Mouse (Mus musculus) right cerebral cortex, adult 2 months (tissue): ENCODE measurements around the gene E130208F15Rik.

Experiments
- DNase-seq, 2 experiments: peaks; one replicate each; pipeline ENCODE4 v3.0.0; 2021 to 2022; ENCODE audit warnings: low spot score in 2 of 2

The E130208F15Rik gene

DNA sequence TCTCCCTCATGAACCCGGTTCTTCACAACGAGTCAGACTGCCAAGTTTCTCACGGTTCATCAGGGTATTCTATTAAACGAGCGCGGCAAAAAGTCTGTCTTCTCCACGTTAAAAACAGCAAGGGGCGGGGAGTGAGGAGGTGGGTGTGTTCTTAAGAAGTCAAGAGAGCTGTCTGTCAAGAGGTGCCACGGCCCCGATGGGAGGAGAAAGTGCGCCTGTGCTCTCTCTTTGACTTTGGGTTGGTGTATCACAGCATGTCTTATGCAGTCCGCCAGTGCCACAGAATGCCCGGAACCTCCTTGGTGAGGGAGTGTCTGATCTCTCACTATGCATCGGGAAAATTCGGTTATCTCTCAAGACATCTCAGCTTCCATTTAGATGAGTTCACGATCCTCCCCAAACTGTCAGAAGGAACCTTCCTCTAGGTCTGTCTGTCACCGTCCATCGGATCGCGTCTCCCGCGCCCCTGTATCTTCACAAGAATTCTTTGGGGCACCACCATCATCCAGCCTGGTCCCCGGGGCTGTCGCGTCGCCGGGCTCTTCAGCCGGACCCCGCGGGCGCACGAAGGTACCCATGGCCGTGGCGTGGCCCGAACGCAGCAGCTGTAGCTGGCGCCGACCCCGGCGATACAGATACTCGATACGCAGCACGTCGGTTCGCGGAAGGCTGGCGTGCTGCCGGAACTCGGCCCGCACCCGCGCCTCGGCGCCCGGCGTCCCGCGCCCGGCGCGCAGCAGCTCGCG lies at the start of gene E130208F15Rik:
Gene E130208F15Rik, plus strand, starts transcription at position 202 of the 746 bp plus-strand sequence.
- DNase-seq = peak; percentile 75 to 80

DNA sequence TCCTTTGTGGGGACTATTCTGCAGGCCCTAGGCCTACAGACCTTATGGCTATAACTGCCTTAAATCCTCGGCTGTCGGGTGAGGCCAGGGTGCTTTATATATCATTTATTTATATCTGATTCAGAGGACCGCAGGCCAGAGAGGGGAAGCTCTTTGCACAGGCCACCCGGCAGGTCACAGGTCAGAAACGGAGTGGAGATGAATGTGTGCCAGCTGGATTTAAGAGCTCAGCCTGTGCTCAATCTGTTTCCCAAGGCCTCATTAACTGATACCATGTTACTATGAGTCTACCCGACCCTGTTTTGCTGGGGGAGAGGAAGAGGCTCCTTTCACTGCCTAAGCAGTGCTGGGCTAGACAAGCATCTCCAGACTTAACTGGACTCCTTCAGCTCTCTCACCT lies 47.2 kb upstream of the E130208F15Rik start:
- DNase-seq = no peak

DNA sequence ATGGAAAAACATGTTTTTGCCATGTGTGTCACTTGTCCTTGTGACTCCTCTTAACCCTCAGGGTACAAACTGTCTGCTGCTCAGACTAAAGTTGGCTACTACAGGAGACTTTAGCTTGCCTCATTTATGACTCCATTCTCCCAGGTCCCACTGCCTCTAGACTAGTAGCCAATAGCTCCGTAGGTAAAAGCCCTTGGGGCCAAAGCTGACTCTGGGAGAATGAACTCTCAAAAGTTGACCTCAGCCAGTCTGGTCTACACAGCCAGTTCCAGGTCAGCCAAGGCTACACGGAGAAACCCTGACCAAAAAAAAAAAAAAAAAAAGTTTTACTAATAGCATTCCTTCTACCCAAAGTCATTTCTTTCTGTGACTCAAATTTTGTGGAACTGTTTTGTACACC lies 42.6 kb upstream of the E130208F15Rik start:
- DNase-seq = no peak

DNA sequence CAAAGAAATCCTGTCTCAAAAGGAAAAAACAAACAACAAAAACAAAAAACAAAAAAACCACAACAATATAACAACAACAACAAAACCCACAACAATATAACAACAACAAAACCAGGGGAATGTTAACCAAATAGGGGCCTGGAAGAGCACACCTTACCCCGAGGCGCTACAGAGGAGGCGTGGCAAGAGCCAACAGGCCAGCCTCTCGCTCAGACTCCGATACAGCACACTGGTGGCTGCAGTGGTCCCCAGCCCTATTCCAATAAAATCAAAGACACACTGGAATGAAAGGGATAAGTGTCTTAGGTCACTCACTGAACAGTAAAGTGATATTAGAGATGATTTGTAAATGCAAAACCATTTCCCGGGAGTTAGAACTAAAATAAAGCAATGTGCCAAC lies 42.0 kb upstream of the E130208F15Rik start:
- DNase-seq = no peak

DNA sequence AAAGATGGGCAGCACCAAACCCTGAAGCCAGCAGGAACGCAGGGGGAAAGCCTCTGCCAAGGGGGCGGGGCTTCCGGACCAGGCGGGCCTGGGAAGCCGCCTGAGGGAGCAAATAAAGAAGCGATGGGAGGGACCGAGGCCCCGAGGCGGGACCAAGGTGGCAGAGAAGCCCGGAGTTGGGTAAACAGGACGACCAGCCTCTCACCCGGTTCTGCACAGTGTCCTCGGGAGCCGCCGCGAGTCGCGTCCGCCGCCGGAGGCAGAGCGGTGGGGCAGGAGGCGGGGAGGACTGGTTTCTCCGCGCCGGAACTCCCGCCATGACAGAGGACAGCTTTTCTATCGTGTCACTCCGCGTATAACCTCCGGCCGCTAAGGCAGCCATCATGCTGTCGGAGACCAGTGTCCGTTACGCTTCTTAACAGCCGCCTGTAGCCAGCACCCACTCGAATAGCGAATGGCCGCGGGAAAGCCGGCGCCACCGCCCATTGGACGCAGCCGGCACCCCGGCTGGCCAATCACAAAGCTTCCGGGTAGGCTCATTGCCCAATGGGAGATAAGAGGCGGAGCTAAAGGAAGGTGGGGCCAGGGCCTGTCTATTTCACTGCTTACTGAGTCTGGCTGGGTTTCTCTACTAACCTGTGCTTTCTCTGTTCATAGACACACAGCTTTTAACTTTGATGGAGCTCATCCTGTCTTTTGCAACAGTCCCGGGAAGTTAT lies 41.4 kb upstream of the E130208F15Rik start, which contains the start of the genes Thap8 and Wdr62:
Gene Thap8, plus strand, starts transcription at position 144 of the 719 bp plus-strand sequence.
Gene Wdr62, minus strand, starts transcription at position 469 of the 719 bp plus-strand sequence.
- DNase-seq = peak; percentile 89 to 92

DNA sequence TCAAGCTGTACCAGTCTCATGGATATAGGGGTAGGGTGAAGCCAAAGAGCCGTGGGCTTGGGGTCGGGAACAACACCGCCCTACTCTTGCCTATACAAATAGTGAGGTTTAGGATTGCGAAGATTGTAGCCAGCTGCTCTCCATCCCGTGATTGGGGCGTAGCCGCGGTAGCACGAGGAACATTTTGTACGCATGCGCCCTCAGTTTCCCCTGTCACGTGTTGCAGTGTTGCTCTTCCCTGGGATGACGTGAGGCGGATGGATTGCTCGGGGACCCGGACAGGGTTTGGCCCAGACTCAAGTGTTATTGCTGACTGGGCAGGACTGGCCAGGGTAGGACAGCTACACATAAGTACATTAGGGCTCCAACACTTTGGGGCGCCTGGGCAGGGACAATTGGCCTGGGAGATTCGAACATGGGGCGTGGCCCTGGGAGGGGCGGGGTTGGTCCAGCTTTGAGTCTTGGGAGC lies 40.8 kb upstream of the E130208F15Rik start:
- DNase-seq = peak; percentile 85

DNA sequence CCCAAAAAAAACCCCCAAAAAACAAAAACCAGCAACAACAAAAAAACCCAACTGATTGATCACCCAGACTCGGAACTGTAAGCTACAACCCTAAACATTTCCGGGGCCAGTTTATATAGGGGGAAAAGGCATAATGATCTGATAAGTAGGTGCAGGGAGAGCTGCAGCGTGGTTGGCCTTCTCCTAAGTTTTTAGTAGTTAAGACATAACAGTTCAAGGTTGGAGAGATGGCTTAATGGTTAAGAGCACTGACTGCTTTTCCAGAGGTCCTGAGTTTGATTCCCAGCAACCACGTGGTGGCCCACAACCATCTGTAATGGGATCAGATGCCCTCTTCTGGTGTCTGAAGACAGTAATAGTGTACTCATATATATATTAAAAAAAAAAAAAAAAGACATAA lies 40.0 kb upstream of the E130208F15Rik start:
- DNase-seq = no peak

DNA sequence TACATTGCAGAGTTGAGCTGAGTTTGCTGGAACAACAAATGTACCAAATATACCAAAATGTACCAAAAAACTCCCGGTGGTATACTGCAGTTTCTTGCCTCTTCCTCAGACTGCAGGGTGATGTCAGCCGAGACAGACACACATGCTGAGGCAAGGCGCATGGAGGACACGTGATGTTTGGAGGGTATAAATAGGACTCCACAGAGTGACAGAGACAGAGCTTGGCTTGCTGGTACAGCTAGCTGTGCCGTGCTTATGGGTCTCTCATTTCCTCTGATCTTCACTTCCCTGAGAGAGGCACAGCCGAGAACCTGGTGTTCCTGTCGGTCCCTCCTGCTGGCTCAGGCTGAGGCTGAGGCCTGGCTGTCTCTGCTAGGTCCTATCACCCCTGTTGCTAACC lies 38.8 kb upstream of the E130208F15Rik start:
- DNase-seq = no peak

DNA sequence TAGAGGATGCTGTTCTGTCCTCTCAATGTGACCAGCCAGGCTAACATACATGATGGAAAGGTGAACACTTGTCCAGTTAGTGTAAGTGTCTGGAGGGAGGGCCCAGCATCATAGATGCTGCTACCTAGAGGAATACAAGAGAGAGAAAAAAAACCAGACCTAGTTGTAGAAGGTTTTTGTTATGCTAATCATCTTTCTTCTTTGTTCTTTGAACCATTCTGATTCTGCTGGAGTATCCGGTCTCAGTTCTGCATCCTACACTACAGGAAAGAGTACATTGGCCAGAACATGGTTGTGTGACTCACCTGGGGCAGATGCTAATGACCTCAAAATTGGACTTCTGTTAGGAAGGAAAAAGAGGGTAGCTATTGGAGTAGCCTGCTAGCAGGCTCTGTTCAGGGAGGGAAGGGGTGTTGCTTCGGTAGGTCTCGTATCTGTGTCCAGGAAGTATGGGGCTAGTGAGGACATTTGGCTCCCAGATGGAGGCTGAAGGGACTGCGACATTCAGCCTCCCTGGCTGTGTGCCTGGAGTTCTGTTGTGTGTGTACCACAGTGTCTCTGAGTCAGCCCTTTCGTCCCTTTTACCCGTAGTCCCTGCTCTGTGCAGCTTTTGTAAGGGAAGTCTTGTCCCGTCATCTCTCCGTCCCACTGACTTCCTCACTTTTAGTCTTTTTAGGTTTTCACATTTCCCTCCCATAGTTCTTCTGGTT lies 34.7 kb upstream of the E130208F15Rik start:
- DNase-seq = no peak

DNA sequence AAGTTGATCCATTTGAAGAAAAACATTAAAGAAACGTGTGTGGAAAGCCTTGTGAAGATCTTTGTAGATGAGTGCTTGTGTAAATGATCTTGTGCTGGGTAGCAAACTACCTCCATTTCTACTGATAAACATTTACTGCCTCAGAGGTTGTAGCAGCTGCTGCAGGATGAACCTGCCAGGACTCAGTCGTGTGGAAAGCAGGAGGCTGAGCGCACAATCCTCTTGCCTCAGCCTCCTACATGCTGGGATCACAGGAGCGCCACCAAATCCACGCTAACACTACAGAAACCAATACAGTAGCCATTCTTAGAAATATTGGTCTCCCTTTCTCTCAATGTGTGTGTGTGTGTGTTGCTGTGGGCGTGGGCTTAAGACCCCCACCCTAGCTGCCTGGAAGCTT lies 33.5 kb upstream of the E130208F15Rik start:
- no peak for DNase-seq

DNA sequence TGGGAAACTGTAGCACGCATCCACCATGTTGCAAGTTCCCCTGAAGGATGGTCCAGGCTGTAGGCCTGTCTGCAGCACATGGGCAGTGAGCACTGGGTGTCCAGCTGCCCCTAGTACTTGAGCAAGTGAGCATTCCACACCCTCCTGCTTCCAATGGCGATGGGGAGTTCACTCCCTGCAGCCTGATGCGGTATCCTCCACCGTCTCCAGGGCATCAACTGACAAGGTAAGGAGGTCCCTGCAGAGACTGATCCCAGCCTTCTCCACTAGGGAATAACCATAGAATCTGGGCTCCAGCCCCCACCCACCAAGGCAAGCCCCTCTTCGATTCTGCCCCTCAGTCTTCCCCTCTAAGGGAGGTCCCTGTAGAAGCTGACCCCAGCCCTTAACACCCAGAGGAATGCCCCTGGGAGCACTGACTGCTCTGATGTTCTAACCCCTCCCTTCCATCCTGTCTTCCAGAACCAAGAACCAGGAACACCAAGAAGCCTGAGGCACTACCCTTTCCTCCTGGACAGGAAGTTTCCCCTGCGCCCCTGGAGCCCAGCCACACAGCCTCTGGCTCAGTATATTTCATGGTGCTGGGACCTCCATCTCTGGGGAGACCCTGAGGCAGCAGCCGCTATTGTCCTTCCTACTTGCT lies 32.3 kb upstream of the E130208F15Rik start:
- DNase-seq = no peak

DNA sequence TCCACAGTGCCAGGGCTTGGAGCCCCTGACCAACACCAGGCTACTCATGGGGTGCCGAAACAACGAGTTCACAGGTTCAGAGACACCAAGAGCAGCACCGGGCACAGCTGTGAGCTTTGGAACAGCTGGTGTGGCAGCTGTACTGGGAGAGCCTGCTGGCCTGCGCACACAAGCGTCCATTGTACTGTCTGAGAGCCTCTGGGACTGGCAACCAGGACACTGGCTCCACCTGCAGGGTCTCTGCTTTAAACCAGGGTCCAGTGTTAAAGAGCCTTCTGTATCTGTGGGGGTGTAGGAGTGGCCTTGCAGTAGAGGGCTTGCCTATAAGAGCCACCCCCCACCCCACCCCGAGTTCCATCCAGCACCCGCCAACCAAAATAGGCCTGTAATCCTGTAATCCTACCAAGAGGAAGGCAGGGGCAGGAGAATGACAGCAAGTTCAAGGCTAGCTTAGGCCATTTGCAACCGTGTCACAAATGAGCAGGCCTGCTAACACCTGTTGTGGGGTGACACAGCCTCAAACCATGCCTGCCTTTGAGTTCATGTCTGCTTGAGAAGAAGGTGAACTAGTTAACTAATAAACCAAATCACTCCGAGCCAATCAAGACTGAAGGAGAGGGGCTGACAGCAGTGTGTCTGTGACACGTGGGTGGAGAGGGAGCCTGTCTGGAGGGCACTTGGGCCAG lies 31.7 kb upstream of the E130208F15Rik start:
- no peak for DNase-seq

DNA sequence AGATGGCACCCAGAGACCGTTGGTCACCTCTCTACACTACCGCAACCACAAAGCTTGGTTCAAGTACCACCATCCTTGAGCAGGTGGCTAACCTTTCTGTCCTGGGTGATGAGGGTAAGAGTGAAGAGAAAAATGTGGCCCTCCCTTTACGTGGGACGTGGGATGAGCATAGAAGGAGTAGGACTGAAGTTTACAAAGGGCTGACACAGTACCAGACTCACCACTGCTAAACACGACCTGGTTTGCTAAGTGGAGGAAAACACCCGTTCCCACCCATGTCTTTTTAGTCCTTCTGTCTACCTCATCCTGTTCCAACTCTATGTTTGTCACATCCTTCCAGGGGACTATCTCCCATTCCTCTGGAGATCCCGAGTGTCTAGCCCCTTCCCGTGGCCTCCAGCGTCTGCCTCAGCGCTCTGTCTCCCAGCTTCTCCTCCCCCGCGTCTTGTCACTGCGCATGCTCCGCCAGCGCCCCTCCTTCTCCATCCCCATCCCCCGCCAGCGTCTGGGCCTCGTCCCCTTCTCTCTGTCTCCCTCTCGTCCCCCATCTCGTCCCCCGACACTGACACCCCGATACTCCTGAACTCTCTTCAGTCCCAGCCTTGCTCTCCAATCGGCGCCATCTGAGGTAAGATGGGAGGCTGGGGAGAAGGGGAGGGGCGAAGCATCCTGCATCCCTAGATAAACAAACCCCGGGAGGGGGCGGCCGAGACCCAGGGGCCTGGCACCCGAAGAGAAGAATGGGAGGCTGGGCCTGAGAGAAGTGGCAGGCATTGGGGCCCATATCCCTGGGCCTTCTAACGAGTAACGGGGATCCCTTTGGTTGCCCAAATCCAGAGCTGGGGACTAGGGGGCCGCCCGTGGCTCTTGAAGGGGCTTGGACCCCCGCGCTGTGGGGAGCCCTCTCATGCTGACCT lies 30.1 kb upstream of the E130208F15Rik start, which contains the start of gene Clip3:
Gene Clip3, plus strand, starts transcription at position 514 of the 917 bp plus-strand sequence.
- DNase-seq = peak; percentile 93 to 94

DNA sequence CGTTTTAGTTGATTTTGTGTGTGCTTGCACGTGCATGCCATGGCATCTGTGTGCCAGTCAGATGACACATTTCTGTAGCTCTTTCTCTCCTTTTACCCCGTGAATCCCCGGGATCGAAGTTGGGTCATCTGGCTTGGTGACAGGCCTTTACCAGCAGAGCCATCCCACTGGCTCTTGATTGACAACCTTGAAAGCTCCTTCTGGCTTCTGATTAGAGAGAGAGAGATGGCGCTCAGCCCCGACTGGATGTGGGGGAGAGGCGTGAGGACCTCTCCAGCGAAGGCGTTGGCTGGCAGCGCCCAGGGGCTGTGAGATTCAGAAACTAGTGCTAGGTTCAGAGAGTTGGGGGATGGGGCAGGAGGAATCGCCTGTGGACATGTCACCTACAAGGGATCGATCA lies 27.7 kb upstream of the E130208F15Rik start:
- DNase-seq = peak; percentile 52 to 59

DNA sequence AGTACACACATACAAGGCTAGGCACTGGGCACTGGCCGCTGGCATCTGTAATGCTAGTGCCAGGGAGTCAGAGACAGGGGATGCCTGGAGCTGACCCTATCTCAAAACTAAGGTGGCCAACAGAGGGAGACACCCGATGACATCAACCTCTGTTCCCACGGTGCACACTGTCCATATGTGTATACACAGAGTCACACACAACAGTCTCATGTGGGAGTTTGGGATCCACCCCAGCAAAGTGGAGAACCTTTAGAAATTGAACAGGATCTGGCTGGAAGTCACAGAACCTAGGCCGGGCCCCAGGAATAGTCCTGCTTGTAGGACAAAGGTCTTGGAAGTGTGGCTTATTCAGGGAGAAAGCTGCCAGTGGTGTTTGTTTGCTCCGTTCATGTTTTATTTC lies 27.2 kb upstream of the E130208F15Rik start:
- DNase-seq = no peak

DNA sequence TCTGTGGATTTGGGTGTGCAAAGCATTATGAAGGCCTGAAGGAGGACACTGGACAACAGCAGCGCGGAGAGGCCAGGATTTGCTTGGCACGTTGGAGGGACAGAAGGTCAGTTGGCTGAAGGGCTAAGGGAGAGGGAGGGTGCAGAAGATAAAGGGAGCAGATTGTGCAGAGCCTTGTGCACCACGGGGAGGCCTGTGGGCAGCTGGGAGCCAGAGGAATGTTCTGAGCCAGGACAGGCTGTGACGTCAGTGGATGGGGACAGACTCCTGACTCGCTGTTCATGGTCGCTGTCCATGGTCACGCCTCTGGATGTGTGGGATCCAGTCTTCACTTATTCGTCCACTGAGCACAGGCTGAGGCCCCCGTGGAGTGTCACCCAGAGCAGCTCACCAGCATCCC lies 26.4 kb upstream of the E130208F15Rik start:
- peak in 1 of 2 experiments; percentile 41 for DNase-seq

DNA sequence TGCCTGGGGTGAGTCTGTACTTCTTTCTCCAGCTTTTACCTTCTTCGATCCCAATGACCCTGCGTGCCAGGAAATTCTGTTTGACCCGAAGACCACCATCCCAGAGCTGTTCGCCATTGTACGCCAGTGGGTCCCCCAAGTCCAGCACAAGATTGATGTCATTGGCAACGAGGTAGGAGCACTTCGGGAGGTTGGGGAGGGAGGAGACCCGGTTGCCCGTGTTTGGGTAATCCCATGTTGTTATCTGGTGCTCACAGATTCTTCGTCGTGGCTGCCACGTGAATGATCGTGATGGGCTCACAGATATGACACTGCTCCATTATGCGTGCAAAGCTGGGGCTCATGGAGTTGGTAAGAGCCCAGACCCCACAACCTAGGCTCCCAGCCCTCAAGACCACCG lies 24.7 kb upstream of the E130208F15Rik start:
- DNase-seq = no peak

DNA sequence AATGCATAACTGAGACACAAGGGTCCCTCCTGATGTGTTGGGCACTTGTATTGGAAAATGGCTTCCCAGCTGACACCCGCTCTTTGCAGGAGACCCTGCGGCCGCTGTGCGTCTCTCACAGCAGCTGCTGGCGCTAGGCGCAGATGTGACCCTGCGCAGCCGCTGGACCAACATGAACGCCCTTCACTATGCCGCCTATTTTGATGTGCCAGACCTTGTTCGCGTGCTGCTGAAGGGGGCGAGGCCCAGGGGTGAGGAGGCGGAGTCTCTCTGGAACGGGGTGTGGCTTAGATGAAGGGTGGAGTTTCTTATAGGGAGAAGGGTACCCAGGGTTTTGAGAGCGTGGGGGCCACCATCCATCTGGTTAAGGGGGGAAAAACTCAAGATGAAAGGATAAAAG lies 24.3 kb upstream of the E130208F15Rik start:
- no peak for DNase-seq

DNA sequence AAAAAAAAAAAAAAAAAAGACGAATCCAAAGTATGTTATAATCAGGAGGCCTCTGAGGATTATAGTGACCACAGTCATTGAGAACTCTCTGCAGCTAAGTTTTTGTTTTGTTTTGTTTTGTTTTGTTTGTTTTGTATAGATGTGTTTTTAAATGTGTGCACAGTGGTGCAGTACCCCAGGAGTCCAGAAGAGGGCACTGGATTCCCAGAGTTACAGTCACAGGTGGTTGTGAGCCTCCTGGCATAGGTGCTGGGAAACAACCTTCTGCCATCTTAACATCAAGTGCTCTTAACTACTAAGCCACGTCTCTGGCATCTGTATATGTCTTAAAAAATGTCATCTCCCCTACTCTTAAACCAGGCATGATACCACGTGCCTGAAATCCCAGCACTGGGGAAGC lies 20.6 kb upstream of the E130208F15Rik start:
- no peak for DNase-seq
